Mouse (Mus musculus): Measurements from ENCODE around the gene Bsn.

Gene Bsn

GRCm38 (mm10) chr9:108189787-108190679 lies at the start of gene Bsn:
Gene Bsn, minus strand, starts transcription at chr9:108190384.
- peak; percentile 64 for DNase-seq

GRCm38 (mm10) chr9:108239951-108240350 lies 49.8 kb upstream of the Bsn start:
- DNase-seq, result no peak

GRCm38 (mm10) chr9:108238831-108239230 lies 48.6 kb upstream of the Bsn start:
- no peak for DNase-seq

- DNase-seq, result no peak
Observed at GRCm38 (mm10) chr9:108238402-108238801, 48.2 kb upstream of the Bsn start.

GRCm38 (mm10) chr9:108234682-108235081 lies 44.5 kb upstream of the Bsn start:
- no peak for DNase-seq

GRCm38 (mm10) chr9:108232908-108233307 lies 42.7 kb upstream of the Bsn start:
- DNase-seq, result no peak

GRCm38 (mm10) chr9:108227911-108228649 lies 37.9 kb upstream of the Bsn start:
- no peak for DNase-seq

- DNase-seq, result no peak
Observed at GRCm38 (mm10) chr9:108225166-108225565, 35.0 kb upstream of the Bsn start.

- DNase-seq, result no peak
Observed at GRCm38 (mm10) chr9:108223633-108224032, 33.4 kb upstream of the Bsn start.

- no peak for DNase-seq
Observed at GRCm38 (mm10) chr9:108221566-108221965, 31.4 kb upstream of the Bsn start.

GRCm38 (mm10) chr9:108220380-108220774 lies 30.2 kb upstream of the Bsn start:
- no peak for DNase-seq

- DNase-seq, result no peak
Observed at GRCm38 (mm10) chr9:108219766-108220379, 29.7 kb upstream of the Bsn start.

- DNase-seq, result no peak
Observed at GRCm38 (mm10) chr9:108217936-108218543, 27.9 kb upstream of the Bsn start.

GRCm38 (mm10) chr9:108217406-108217805 lies 27.2 kb upstream of the Bsn start:
- no peak for DNase-seq

- no peak for DNase-seq
Observed at GRCm38 (mm10) chr9:108213105-108213504, 22.9 kb upstream of the Bsn start.

- DNase-seq, result no peak
Observed at GRCm38 (mm10) chr9:108212426-108212825, 22.2 kb upstream of the Bsn start.

GRCm38 (mm10) chr9:108205571-108205901 lies 15.4 kb upstream of the Bsn start:
- DNase-seq, result no peak

- no peak for DNase-seq
Observed at GRCm38 (mm10) chr9:108204884-108205570, 14.8 kb upstream of the Bsn start.

- peak; percentile 79 for DNase-seq
Observed at GRCm38 (mm10) chr9:108203015-108203414, 12.8 kb upstream of the Bsn start.

GRCm38 (mm10) chr9:108202169-108202568 lies 12.0 kb upstream of the Bsn start:
- DNase-seq, result no peak

- peak; percentile 92 for DNase-seq
Observed at GRCm38 (mm10) chr9:108201160-108201559, 11.0 kb upstream of the Bsn start.

- DNase-seq, result no peak
Observed at GRCm38 (mm10) chr9:108198621-108199020, 8.4 kb upstream of the Bsn start.

All from kidney, adult 18-20 months (tissue).